Mouse (Mus musculus) C2C12 (cell line): ENCODE data around the gene Gen1. TPM values are rescaled to one million over a fixed set of nuclear protein-coding genes. Genes with fewer than 3 reads are reported as not detected.

Source experiments
- H3K27me3 ChIP-seq: one replicate; pipeline ENCODE4 v1.6.1; 2011; ENCODE audit not compliant: control insufficient read depth, insufficient read depth, insufficient read length
- H3K36me3 ChIP-seq: one replicate; pipeline ENCODE4 v1.6.1; 2011; ENCODE audit not compliant: control insufficient read depth, insufficient read depth
- H3K4me3 ChIP-seq: one replicate; pipeline ENCODE4 v1.5.1; 2011; ENCODE audit warnings: mild to moderate bottlenecking, control low read depth; ENCODE audit not compliant: poor library complexity, insufficient read depth, severe bottlenecking
- H3K79me2 ChIP-seq: one replicate; pipeline ENCODE4 v1.6.1; 2011; ENCODE audit not compliant: control insufficient read depth, insufficient read depth
- H3K79me3 ChIP-seq: one replicate; pipeline ENCODE4 v1.6.1; 2011; ENCODE audit warnings: low read depth, control low read depth
- H3ac ChIP-seq: one replicate; pipeline ENCODE3; 2011; ENCODE audit warnings: low read depth; ENCODE audit not compliant: control insufficient read depth, insufficient read length
- CEBPB ChIP-seq: IDR thresholded peaks from one replicate; pipeline ENCODE4 v1.6.1; 2011; ENCODE audit warnings: low read depth, mild to moderate bottlenecking, control low read depth, moderate library complexity
- CTCF ChIP-seq: IDR thresholded peaks from one replicate; pipeline ENCODE4 v1.5.1; 2011; ENCODE audit not compliant: control insufficient read depth, insufficient read depth, insufficient read length
- FOSL1 ChIP-seq: IDR thresholded peaks from one replicate; pipeline ENCODE4 v1.8.0; 2011; ENCODE audit warnings: mild to moderate bottlenecking, low read length; ENCODE audit not compliant: poor library complexity, insufficient read depth, severe bottlenecking
- MAX ChIP-seq: IDR thresholded peaks from one replicate; pipeline ENCODE4 v1.6.1; 2011; ENCODE audit warnings: mild to moderate bottlenecking, control low read depth
- MYOD1 ChIP-seq: IDR thresholded peaks from one replicate; pipeline ENCODE4 v1.6.1; 2011; ENCODE audit warnings: low read depth; ENCODE audit not compliant: control insufficient read depth, insufficient read length
- MYOG ChIP-seq: IDR thresholded peaks from one replicate; pipeline ENCODE4 v1.6.1; 2011; ENCODE audit not compliant: control insufficient read depth, insufficient read length; ENCODE audit errors: extremely low read depth
- USF1 ChIP-seq: IDR thresholded peaks from one replicate; pipeline ENCODE4 v1.6.1; 2011; ENCODE audit warnings: low read depth, mild to moderate bottlenecking, control low read depth, moderate library complexity
- polyA plus RNA-seq: library from polyadenylated mRNA; unstranded; fragments of >200 nt; fragmentation: generic; extraction: Trizol; gene quantifications from one replicate; pipeline ENCODE4 v1.2.1, GENCODE M21; 2012; ENCODE audit warnings: missing spikeins

The Gen1 gene
- polyA plus RNA-seq, 1 experiment, result 6.2 TPM

- Histone ChIP-seq H3K36me3 (peaks cover 7% of the 10 kb centered on the region), H3K4me3 (no peak overlapping the region)
- no peak for TF ChIP-seq MYOG
- TF ChIP-seq CTCF, result no peak
- TF ChIP-seq FOSL1, result no peak
- TF ChIP-seq USF1, result no peak
- no peak for TF ChIP-seq MYOD1
- TF ChIP-seq MAX, result no peak
Measured at GRCm38 (mm10) chr12:11235996-11236395, 29.6 kb downstream of the Gen1 start.

GRCm38 (mm10) chr12:11230267-11230666 is 35.3 kb downstream of the Gen1 start:
- no peak for TF ChIP-seq MYOD1
- TF ChIP-seq FOSL1, result no peak
- no peak for TF ChIP-seq MYOG
- TF ChIP-seq USF1, result no peak
- no peak for TF ChIP-seq MAX
- no peak for TF ChIP-seq CTCF
- TF ChIP-seq CEBPB, result no peak
- Histone ChIP-seq H3K79me3 (no peaks in the 10 kb centered on the region), H3K27me3 (no peaks in the 10 kb centered on the region), H3ac (no peak overlapping the region), H3K79me2 (no peaks in the 10 kb centered on the region), H3K36me3 (no peaks in the 10 kb centered on the region), H3K4me3 (no peak overlapping the region)

More at GRCm38 (mm10) chr12:11235996-11236395, 29.6 kb downstream of the Gen1 start:
- no peaks in the 10 kb centered on the region for H3K27me3 ChIP-seq
- H3ac ChIP-seq, result no peak overlapping the region
- H3K79me2 ChIP-seq, result no peaks in the 10 kb centered on the region
- H3K79me3 ChIP-seq, result no peaks in the 10 kb centered on the region

DNA sequence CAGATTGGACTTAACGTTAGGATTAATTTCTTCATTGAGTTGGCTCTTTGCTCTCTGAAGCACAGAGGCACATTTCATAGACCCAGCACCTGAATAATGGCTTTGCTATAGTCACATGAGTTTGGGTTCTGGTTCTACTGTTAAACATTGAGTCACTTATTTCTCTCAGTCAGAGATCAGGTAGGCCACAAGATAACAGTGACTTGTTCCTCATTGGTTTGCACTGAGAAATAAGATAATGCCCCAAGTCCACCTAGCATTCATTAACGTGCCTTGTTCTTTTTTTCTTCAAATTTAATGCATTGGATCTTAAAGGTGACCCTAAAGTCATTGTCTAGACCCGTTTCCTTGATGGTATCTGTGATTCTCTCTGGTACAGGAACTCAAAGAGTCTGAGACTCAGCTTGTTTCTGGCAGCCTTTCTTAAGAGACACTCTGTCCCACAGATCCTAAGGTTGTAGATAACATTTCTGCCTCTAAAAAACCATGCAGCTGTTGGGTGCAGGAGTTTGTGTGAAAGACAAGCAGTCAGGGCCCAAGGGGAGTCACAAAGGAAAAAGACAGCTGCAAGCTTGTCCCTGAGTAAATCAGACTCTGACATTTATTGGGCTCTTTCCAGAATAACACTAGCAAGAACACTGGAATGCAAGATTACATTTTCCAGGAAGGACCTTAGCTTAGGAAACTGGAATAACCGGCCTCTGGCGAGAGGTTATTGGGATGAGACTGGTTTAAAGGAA is 38.9 kb downstream of the Gen1 start:
- no peaks in the 10 kb centered on the region for H3K79me3 ChIP-seq
- no peaks in the 10 kb centered on the region for H3K27me3 ChIP-seq
- H3K4me3 ChIP-seq, result no peak overlapping the region
- H3ac ChIP-seq, result no peak overlapping the region
- TF ChIP-seq FOSL1 (no peak), MAX (no peak), MYOG (no peak), USF1 (no peak), CEBPB (no peak), CTCF (no peak), MYOD1 (no peak)
- H3K36me3 ChIP-seq, result no peaks in the 10 kb centered on the region
- no peaks in the 10 kb centered on the region for H3K79me2 ChIP-seq

- Histone ChIP-seq H3ac (no peak overlapping the region), H3K4me3 (no peak overlapping the region), H3K79me2 (no peaks in the 10 kb centered on the region), H3K36me3 (no peaks in the 10 kb centered on the region), H3K27me3 (no peaks in the 10 kb centered on the region), H3K79me3 (no peaks in the 10 kb centered on the region)
- no peak for TF ChIP-seq MYOG
- TF ChIP-seq MYOD1, result no peak
- TF ChIP-seq USF1, result no peak
- TF ChIP-seq FOSL1, result no peak
- TF ChIP-seq CEBPB, result no peak
- TF ChIP-seq MAX, result no peak
- TF ChIP-seq CTCF, result no peak
Measured at GRCm38 (mm10) chr12:11226123-11226522, 39.5 kb downstream of the Gen1 start.

DNA sequence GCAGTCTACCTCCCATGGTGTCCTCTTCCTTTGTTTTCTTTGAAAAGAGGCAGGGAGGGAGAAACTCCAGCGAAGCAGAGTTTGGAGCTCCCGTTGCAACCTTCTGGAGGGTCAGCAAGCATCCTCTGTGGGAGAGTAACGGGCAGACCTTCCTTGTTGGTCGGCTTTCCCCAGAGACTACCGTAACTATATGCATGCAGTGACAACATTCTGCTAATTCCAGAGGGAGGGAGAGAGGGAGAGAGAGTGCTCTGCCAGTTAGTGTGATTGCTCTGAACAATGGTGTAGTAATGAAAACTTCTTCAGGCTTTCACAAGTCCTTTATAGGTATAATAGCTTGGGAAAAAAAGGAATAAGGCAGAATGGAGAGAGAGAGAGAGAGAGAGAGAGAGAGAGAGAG is 40.9 kb downstream of the Gen1 start:
- Histone ChIP-seq H3ac (no peak overlapping the region), H3K4me3 (no peak overlapping the region), H3K27me3 (no peaks in the 10 kb centered on the region), H3K79me3 (no peaks in the 10 kb centered on the region), H3K79me2 (no peaks in the 10 kb centered on the region), H3K36me3 (no peaks in the 10 kb centered on the region)
- TF ChIP-seq MAX (no peak), CEBPB (no peak), MYOG (no peak), USF1 (no peak), FOSL1 (no peak), MYOD1 (no peak), CTCF (no peak)

DNA sequence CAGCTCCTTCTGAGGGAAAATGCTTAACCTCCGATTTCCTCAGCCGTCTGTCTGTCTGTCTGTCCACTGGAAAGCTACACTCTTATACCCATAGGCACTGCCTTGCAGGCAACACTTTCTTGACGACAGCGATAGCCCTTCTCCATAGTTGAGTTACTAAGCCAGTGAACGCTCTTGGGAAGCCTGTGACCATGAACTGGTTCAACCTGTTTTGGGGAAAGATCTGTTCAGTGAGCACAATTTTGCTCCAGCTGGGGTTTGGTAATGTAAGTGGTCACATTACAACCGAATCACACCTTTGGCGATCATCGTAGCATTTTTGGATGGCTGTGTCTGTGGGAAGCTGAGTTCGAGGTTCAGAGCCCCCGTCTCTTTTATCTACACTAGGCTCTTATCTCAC is 42.5 kb downstream of the Gen1 start:
- Histone ChIP-seq H3K4me3 (no peak overlapping the region), H3K27me3 (no peaks in the 10 kb centered on the region), H3ac (no peak overlapping the region), H3K79me2 (no peaks in the 10 kb centered on the region), H3K79me3 (no peaks in the 10 kb centered on the region), H3K36me3 (no peaks in the 10 kb centered on the region)
- TF ChIP-seq CEBPB (no peak), CTCF (no peak), MYOG (no peak), USF1 (no peak)
